Mouse (Mus musculus) liver, embryonic 12.5 days (tissue): ENCODE data around the gene Gm14548. TPM values are rescaled to one million over a fixed set of nuclear protein-coding genes. Genes with fewer than 3 reads are reported as not detected.

Experiments used
- polyA plus RNA-seq: library from polyadenylated mRNA; unstranded; fragments of >200 nt; fragmentation: Nextera tagmentation; extraction: Ambion mirVana; gene quantifications from 2 replicates; pipeline ENCODE4 v1.2.1, GENCODE M21; 2016

The Gm14548 gene
- polyA plus RNA-seq, 1 experiment from 2014 or later = 0.15 TPM

Other genes starting within 250 kb of the Gm14548 start
- 10.2 and 11.6 TPM in 2 replicates for gene Leng1, start 232.3 kb downstream of the Gm14548 start, polyA plus RNA-seq
- gene Tmc4, start 220.6 kb downstream of the Gm14548 start, polyA plus RNA-seq = 6.9 and 8.1 TPM in 2 replicates
- gene Tsen34, start 205.3 kb downstream of the Gm14548 start, polyA plus RNA-seq = 59.0 and 60.3 TPM in 2 replicates
- gene Mboat7, start 204.6 kb downstream of the Gm14548 start, polyA plus RNA-seq = 24.9 and 27.5 TPM in 2 replicates
- 1,310 and 1,334 TPM in 2 replicates for gene Rps9, start 194.1 kb downstream of the Gm14548 start, polyA plus RNA-seq
- gene Pirb, start 177.7 kb downstream of the Gm14548 start, polyA plus RNA-seq = 0.91 and 0.94 TPM in 2 replicates
- not detected in 2 replicates for gene Gm15448, start 72.4 kb downstream of the Gm14548 start, polyA plus RNA-seq
- gene Pira2, start 53.1 kb downstream of the Gm14548 start, polyA plus RNA-seq = 0.35 and 0.44 TPM in 2 replicates
- gene Lilra6, start 17.4 kb upstream of the Gm14548 start, polyA plus RNA-seq = 0.12 and 0.20 TPM in 2 replicates
- gene Lair1, start 165.1 kb upstream of the Gm14548 start, polyA plus RNA-seq = 0.81 and 1.0 TPM in 2 replicates
- gene Ttyh1, start 221.3 kb upstream of the Gm14548 start, polyA plus RNA-seq = 0.48 and 0.77 TPM in 2 replicates
- gene Leng8, start 238.9 kb upstream of the Gm14548 start, polyA plus RNA-seq = 39.3 and 44.5 TPM in 2 replicates